Mouse (Mus musculus) CH12.LX (cell line): ENCODE measurements at regions not wholly inside any gene's neighbourhood (a gene's known extent, or its start where the extent isn't known, plus 50 kb on each side); places are given as distances from the start of the nearest gene placed in this dataset.

Source experiments
- CTCF ChIP-seq, 2 experiments: IDR thresholded peaks in 1 of 2; conservative IDR thresholded peaks in 1 of 2; 2 replicates each; pipeline ENCODE4 v1.5.1; 2011 to 2012; ENCODE audit warnings: low read depth in 2 of 2, low read length in 2 of 2, improper control_type of control experiment in 1 of 2, inconsistent platforms in 1 of 2, mild to moderate bottlenecking in 1 of 2, moderate library complexity in 1 of 2
- ELF1 ChIP-seq: IDR thresholded peaks from 2 replicates; pipeline ENCODE4 v1.6.1; 2014; ENCODE audit warnings: low read depth, mild to moderate bottlenecking, inconsistent platforms, low read length, improper control_type of control experiment
- ETS1 ChIP-seq: conservative IDR thresholded peaks from 2 replicates; pipeline ENCODE4 v1.6.1; 2012; ENCODE audit warnings: low read depth, mild to moderate bottlenecking, inconsistent platforms, low read length, improper control_type of control experiment, moderate library complexity
- HCFC1 ChIP-seq: IDR thresholded peaks from 2 replicates; pipeline ENCODE4 v1.6.1; 2012; ENCODE audit warnings: low read depth, mild to moderate bottlenecking, inconsistent platforms, low read length, improper control_type of control experiment
- MAX ChIP-seq: IDR thresholded peaks from 2 replicates; pipeline ENCODE4 v1.6.1; 2011; ENCODE audit warnings: low read length, improper control_type of control experiment
- MXI1 ChIP-seq: IDR thresholded peaks from 2 replicates; pipeline ENCODE4 v1.6.1; 2011; ENCODE audit warnings: mild to moderate bottlenecking, low read depth, low read length, improper control_type of control experiment
- PAX5 ChIP-seq: IDR thresholded peaks from 2 replicates; pipeline ENCODE4 v1.6.1; 2012; ENCODE audit warnings: low read length, inconsistent platforms, mixed read lengths
- POLR2A ChIP-seq: IDR thresholded peaks from 2 replicates; pipeline ENCODE4 v1.6.1; 2011; ENCODE audit warnings: low read depth, mild to moderate bottlenecking, improper control_type of control experiment, low read length
- SMC3 ChIP-seq: IDR thresholded peaks from 2 replicates; pipeline ENCODE4 v1.6.1; 2011; ENCODE audit warnings: low read depth, low read length, improper control_type of control experiment
- UBTF ChIP-seq: IDR thresholded peaks from 2 replicates; pipeline ENCODE4 v1.6.1; 2012; ENCODE audit warnings: low read depth, mild to moderate bottlenecking, inconsistent platforms, low read length, improper control_type of control experiment, moderate library complexity
- USF1 ChIP-seq: IDR thresholded peaks from 2 replicates; pipeline ENCODE4 v1.6.1; 2014; ENCODE audit warnings: low read depth, mild to moderate bottlenecking, inconsistent platforms, low read length, improper control_type of control experiment
- USF2 ChIP-seq: conservative IDR thresholded peaks from 2 replicates; pipeline ENCODE4 v1.6.1; 2011; ENCODE audit warnings: low read depth, low read length, improper control_type of control experiment
- ZC3H11A ChIP-seq: IDR thresholded peaks from 2 replicates; pipeline ENCODE4 v1.6.1; 2012; ENCODE audit warnings: low read depth, mild to moderate bottlenecking, inconsistent platforms, low read length, improper control_type of control experiment
- ZNF384 ChIP-seq: IDR thresholded peaks from 2 replicates; pipeline ENCODE4 v1.6.1; 2012; ENCODE audit warnings: low read depth, low read length, improper control_type of control experiment, inconsistent platforms

DNA sequence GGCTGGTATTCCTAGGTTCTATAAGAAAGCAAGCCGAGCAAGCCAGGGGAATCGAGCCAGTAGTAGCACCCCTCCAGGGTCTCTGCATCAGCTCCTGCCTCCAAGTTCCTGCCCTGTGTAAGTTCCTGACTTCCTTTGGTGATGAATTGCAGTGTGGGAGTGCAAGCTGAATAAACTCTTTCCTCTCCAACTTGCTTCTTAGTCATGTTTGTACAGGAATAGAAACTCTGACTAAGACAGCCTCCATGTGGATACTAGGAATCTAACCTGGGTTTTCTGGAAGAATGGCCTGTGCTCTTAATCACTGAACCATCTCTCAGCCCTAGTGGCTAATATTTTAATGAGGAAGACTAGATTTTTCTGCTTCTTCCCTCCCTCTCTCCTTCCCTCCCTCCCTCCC, 177.7 kb downstream of the Ipmk start:
- TF ChIP-seq MXI1 (no peak), CTCF (conservative IDR thresholded peaks at IDR 0.05 in 1 of 2, IDR thresholded peaks at IDR 0.05 in 1 of 2; ENCODE audit: low read depth in 2 of 2, low read length in 2 of 2) (no peak), ZNF384 (no peak), POLR2A (no peak), ZC3H11A (no peak), USF2 (no peak), ELF1 (no peak), HCFC1 (no peak), USF1 (no peak), SMC3 (no peak), UBTF (no peak), ETS1 (no peak), PAX5 (no peak), MAX (no peak)
